Mouse (Mus musculus) liver, adult 2 months (tissue): ENCODE results near the gene Gpatch8.

Source experiments
- CTCF ChIP-seq: fragments of 200-500 bp; IDR thresholded peaks from 2 replicates; pipeline ENCODE4 v1.5.1; 2011; ENCODE audit warnings: low read depth, low read length, control low read depth
- POLR2A ChIP-seq: fragments of 200-500 bp; IDR thresholded peaks from 2 replicates; pipeline ENCODE4 v1.6.1; 2011; ENCODE audit warnings: low read length, control low read depth; ENCODE audit not compliant: insufficient read depth; ENCODE audit errors: extremely low read depth

DNA sequence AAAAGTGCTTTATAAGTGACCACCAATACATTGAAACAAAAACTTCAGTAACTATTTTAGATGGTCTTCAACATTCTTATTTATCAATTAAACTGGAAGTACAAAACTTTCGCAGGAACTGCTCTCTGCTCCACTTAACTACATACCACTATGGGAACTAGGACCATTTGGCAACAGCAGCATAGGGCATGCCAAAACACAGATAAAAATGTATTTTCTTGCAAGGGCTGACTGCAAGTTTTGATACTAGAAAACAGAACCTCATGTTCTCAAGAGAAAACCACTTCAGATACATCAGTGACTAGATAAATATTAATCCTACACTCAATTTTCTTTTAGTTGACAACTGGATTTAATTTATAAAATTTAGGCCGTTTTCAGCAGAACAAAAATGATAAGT lies 22.1 kb downstream of the Gpatch8 start:
- TF ChIP-seq CTCF, result no peak
- TF ChIP-seq POLR2A, result no peak
